9 mouse cellular contexts compared by ENCODE assay signal in genomic region chrX:36561650-36562049, GRCm38 (mm10). TPM values are rescaled to one million over a fixed set of nuclear protein-coding genes. Genes with fewer than 3 reads are reported as not detected.
A peak's percentile ranks its signal among the peaks of the same experiment; 100 is the strongest.
DNase-seq lines count a peak whose midpoint lies in the region; ATAC-seq and TF ChIP-seq lines count a peak whose summit lies in the region.
"Had no signal": no experiment of that assay in that cellular context is flagged by ENCODE, and none has a peak within 500 bp of the region (broad histone marks: within the 10 kb centered on the region; RNA-seq: fewer than 3 reads in every experiment).

No protein-coding gene starts in this region.

- peak overlapping the region; percentile 54 for H3K4me2 ChIP-seq in heart, embryonic 13.5 days
- H3K4me2 ChIP-seq: neural tube, embryonic 13.5 days had no signal

- H3K27me3 ChIP-seq in heart, embryonic 13.5 days (replicated peaks) = no peaks in the 10 kb centered on the region
- H3K27me3 ChIP-seq: neural tube, embryonic 13.5 days had no signal

- TF ChIP-seq POLR2A in cortical plate, adult 2 months (IDR thresholded peaks at IDR 0.05; ENCODE audit: extremely low read depth, insufficient read depth, low read length) = no peak

- peak overlapping the region; percentile 64; the same call in 1 of the 2 replicates for H3K9ac ChIP-seq in heart, embryonic 13.5 days
- H3K9ac ChIP-seq: neural tube, embryonic 13.5 days had no signal

- no peaks in the 10 kb centered on the region for H3K36me3 ChIP-seq in heart, embryonic 13.5 days
- H3K36me3 ChIP-seq: neural tube, embryonic 13.5 days had no signal

- TF ChIP-seq CTCF in cortical plate, adult 2 months (IDR thresholded peaks at IDR 0.05; ENCODE audit: extremely low read depth, insufficient read depth, low read length) = peak; percentile 72
- TF ChIP-seq CTCF in layer of hippocampus, adult 2 months (conservative IDR thresholded peaks at IDR 0.05) = peak; percentile 86

- H3K4me1 ChIP-seq in cortical plate, adult 2 months (ENCODE audit: control insufficient read depth, insufficient read depth, low read length) = no peaks in the 10 kb centered on the region
- H3K4me1 ChIP-seq in heart, embryonic 13.5 days = no peaks in the 10 kb centered on the region
- H3K4me1 ChIP-seq: neural tube, embryonic 13.5 days had no signal

- H3K27ac ChIP-seq in cortical plate, adult 2 months (ENCODE audit: insufficient read depth, low read length) = no peak overlapping the region
- H3K27ac ChIP-seq in heart, embryonic 13.5 days (replicated peaks) = no peak overlapping the region
- H3K27ac ChIP-seq in layer of hippocampus, adult 2 months = no peak overlapping the region
- H3K27ac ChIP-seq: neural tube, embryonic 13.5 days had no signal

- no peak for ATAC-seq in heart, embryonic 13.5 days (ENCODE audit: extremely low read depth, insufficient number of reproducible peaks, low FRiP score, low TSS enrichment)
- ATAC-seq in erythroid progenitor cell, adult 5-6 weeks (replicated peaks; ENCODE audit: low FRiP score, poor library complexity, severe bottlenecking) = no peak

- DNase-seq in ES-CJ7 (ENCODE audit: low read depth, low spot score) = peak; percentile 26
- DNase-seq in adipocyte (ENCODE audit: low spot score) = peak; percentile 85
- peak; percentile 43 to 75 for DNase-seq in layer of hippocampus, adult 2 months (ENCODE audit: low spot score in 2 of 2)
- DNase-seq in lung, postnatal 14 days = peak; percentile 70
- peak; percentile 38 for DNase-seq in spleen, adult 12 weeks (ENCODE audit: low spot score)

- H3K9me3 ChIP-seq in heart, embryonic 13.5 days = no peaks in the 10 kb centered on the region
- H3K9me3 ChIP-seq: neural tube, embryonic 13.5 days had no signal

- no peak overlapping the region for H3K4me3 ChIP-seq in cortical plate, adult 2 months (ENCODE audit: insufficient read depth, low read length)
- peak overlapping the region; percentile 25; the same call in 1 of the 2 replicates for H3K4me3 ChIP-seq in heart, embryonic 13.5 days
- H3K4me3 ChIP-seq in layer of hippocampus, adult 2 months = peak overlapping the region; percentile 17; the same call in 1 of the 2 replicates
- H3K4me3 ChIP-seq: neural tube, embryonic 13.5 days had no signal

- WGBS in heart, embryonic 13.5 days = 9% methylated on average over 7 of the region's 7 CpGs

RNA-seq across cellular contexts. Expression of gene Pgrmc1, which starts 36.4 kb away (rescaled TPM):
- 209 and 234 TPM in 2 replicates for polyA plus RNA-seq in cortical plate, adult 2 months (2012; rRNA removed)
- 123 and 137 TPM in 2 replicates for polyA plus RNA-seq in heart, embryonic 13.5 days (2015; fragmentation: Nextera tagmentation; extraction: Ambion mirVana)
- total RNA-seq in layer of hippocampus, adult 2 months (2021) = 100 to 1,000 TPM; 275 to 285 TPM
- 21.3 and 26.8 TPM in 2 replicates for total RNA-seq in erythroid progenitor cell, adult 5-6 weeks (2015; ENCODE audit: low replicate concordance)
- total RNA-seq in erythroid progenitor cell, adult 5-6 weeks (2017; ENCODE audit: low replicate concordance) = 15.7 and 20.7 TPM in 2 replicates

Comparison
In these comparisons a context has a peak if more than half of its experiments do, and no peak if none do; other contexts are left out.
1. DNase-seq: peak in every context shown above with its lines; median percentile 85 in adipocyte; 70 in lung, postnatal 14 days; 59 in layer of hippocampus, adult 2 months; 38 in spleen, adult 12 weeks; 26 in ES-CJ7.
2. RNA of gene Pgrmc1, which starts 36.4 kb away (total RNA-seq): 275 to 285 TPM in layer of hippocampus, adult 2 months; 15.7 to 26.8 TPM in erythroid progenitor cell, adult 5-6 weeks; every median in the first group is over 4 times any median in the second.